ENCODE assay signal across 26 mouse cellular contexts in the genomic region with DNA sequence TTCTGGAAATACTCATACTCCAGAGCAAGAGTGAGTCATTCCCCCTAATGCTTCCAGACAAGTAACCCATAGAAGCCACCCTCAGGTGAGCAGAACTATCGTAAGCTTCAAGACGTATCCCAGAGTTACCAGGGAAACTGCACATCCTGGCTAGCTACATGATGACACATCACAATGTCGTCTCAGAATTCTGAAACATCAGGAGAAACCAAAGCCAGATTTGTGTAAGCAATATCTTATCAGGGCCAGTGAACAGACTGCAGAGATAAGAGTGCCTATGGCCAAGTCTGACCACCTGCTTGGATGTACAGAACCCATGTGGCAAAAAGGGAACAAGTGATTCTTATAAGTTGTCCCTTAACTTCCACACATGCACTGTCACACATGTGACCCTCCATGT.
DNase-seq lines count a peak whose midpoint lies in the region; ATAC-seq and TF ChIP-seq lines count a peak whose summit lies in the region.
"Had no signal": no experiment of that assay in that cellular context is flagged by ENCODE, and none has a peak within 500 bp of the region (broad histone marks: within the 10 kb centered on the region; RNA-seq: fewer than 3 reads in every experiment).

No protein-coding gene starts in this region.

- peaks cover 0 to 45% of the 10 kb centered on the region in 2 experiments; a peak in 3 of 4 replicates for H3K36me3 ChIP-seq in MEL (ENCODE audit: control insufficient read depth in 1 of 2, insufficient read depth in 2 of 2, low read length in 2 of 2)
- H3K36me3 ChIP-seq in intestine, embryonic 15.5 days, result no peaks in the 10 kb centered on the region
- H3K36me3 ChIP-seq: embryonic facial prominence, embryonic 13.5 days; embryonic facial prominence, embryonic 15.5 days; forebrain, embryonic 10.5 days; forebrain, embryonic 12.5 days; G1E had no signal

- H3K27me3 ChIP-seq in MEL (ENCODE audit: control insufficient read depth in 1 of 2, insufficient read depth in 2 of 2, low read length in 2 of 2), result no peaks in the 10 kb centered on the region
- no peaks in the 10 kb centered on the region for H3K27me3 ChIP-seq in intestine, embryonic 15.5 days (replicated peaks)
- H3K27me3 ChIP-seq: CH12.LX; embryonic facial prominence, embryonic 13.5 days; embryonic facial prominence, embryonic 15.5 days; forebrain, embryonic 12.5 days had no signal

- no peak overlapping the region for H3K4me2 ChIP-seq in intestine, embryonic 15.5 days (replicated peaks)
- H3K4me2 ChIP-seq: embryonic facial prominence, embryonic 13.5 days; embryonic facial prominence, embryonic 15.5 days; forebrain, embryonic 12.5 days had no signal

- no peaks in the 10 kb centered on the region for H3K9me3 ChIP-seq in MEL (replicated peaks; ENCODE audit: insufficient read depth, low read length)
- H3K9me3 ChIP-seq in intestine, embryonic 15.5 days, result no peaks in the 10 kb centered on the region
- H3K9me3 ChIP-seq: embryonic facial prominence, embryonic 13.5 days; embryonic facial prominence, embryonic 15.5 days; forebrain, embryonic 10.5 days; forebrain, embryonic 12.5 days had no signal

- TF ChIP-seq EP300 in MEL (IDR thresholded peaks at IDR 0.05; ENCODE audit: low read depth in 1 of 2, low read length in 2 of 2), result no peak

- no peak overlapping the region for H3K9ac ChIP-seq in MEL (ENCODE audit: control insufficient read depth, low read depth, low read length, poor library complexity, severe bottlenecking)
- no peak overlapping the region for H3K9ac ChIP-seq in intestine, embryonic 15.5 days
- H3K9ac ChIP-seq: embryonic facial prominence, embryonic 13.5 days; embryonic facial prominence, embryonic 15.5 days; forebrain, embryonic 12.5 days had no signal

- H3K4me1 ChIP-seq in MEL (ENCODE audit: control insufficient read depth in 1 of 2, insufficient read depth in 2 of 2, low read length in 2 of 2), result peaks cover 28 to 43% of the 10 kb centered on the region in 2 experiments
- 0 out of 2 replicates have a peak, but pooled peaks cover 3% of the 10 kb centered on the region for H3K4me1 ChIP-seq in intestine, embryonic 15.5 days (replicated peaks)
- H3K4me1 ChIP-seq: forebrain, embryonic 12.5 days had no signal

- peak; percentile 53 for DNase-seq in heart, adult 11 months
- no peak for DNase-seq in heart, postnatal 14 days
- no peak for DNase-seq in MEL (ENCODE audit: low read depth, low spot score)
- DNase-seq in lung, postnatal 36 days, result no peak
- DNase-seq: adrenal gland, adult 2 months; adrenal gland, postnatal 14 days; adrenal gland, postnatal 36 days; B cell, adult 2 months; cerebellum, adult 11 months; cerebellum, adult 18-20 months; cerebellum, adult 8-10 months; cerebellum, adult 9-11 months; cerebellum, postnatal 14 days; cerebellum, postnatal 36 days; embryo, embryonic 11 days had no signal

- TF ChIP-seq RAD21 in MEL (IDR thresholded peaks at IDR 0.05; ENCODE audit: low read depth, low read length), result no peak

- no peak overlapping the region for H3K4me3 ChIP-seq in MEL (ENCODE audit: control insufficient read depth in 1 of 2, insufficient read depth in 1 of 2, low read depth in 2 of 2, low read length in 2 of 2)
- no peak overlapping the region for H3K4me3 ChIP-seq in intestine, embryonic 15.5 days (replicated peaks)
- H3K4me3 ChIP-seq: embryonic facial prominence, embryonic 13.5 days; embryonic facial prominence, embryonic 15.5 days; erythroblast, embryonic 14.5 days; forebrain, embryonic 10.5 days; forebrain, embryonic 12.5 days had no signal

- TF ChIP-seq POLR2A in MEL (IDR thresholded peaks at IDR 0.05; ENCODE audit: control insufficient read depth in 1 of 2, insufficient read depth in 1 of 2, low read depth in 1 of 2, low read length in 2 of 2, poor library complexity in 1 of 2), result no peak

- H3K79me2 ChIP-seq in MEL (ENCODE audit: control insufficient read depth, insufficient read depth, low read length, poor library complexity), result peaks cover 1% of the 10 kb centered on the region; the same call in 1 of the 2 replicates

- no peak overlapping the region for H3K27ac ChIP-seq in MEL (ENCODE audit: control insufficient read depth, low read depth, low read length)
- no peak overlapping the region for H3K27ac ChIP-seq in intestine, embryonic 15.5 days
- H3K27ac ChIP-seq: embryonic facial prominence, embryonic 13.5 days; embryonic facial prominence, embryonic 15.5 days; forebrain, embryonic 10.5 days; forebrain, embryonic 12.5 days had no signal

- 70% methylated on average over 3 of the region's 3 CpGs for WGBS in intestine, embryonic 15.5 days

- intact Hi-C loops in heart, postnatal 14 days (cut with DNase I), result no loop called here

- ATAC-seq in intestine, embryonic 15.5 days, result no peak
- ATAC-seq: CD4-positive, CD25-positive, alpha-beta regulatory T cell, adult 4 months; forebrain, embryonic 14.5 days; forebrain, embryonic 16.5 days had no signal

- TF ChIP-seq CTCF in MEL (IDR thresholded peaks at IDR 0.05 in 2 of 3, conservative IDR thresholded peaks at IDR 0.05 in 1 of 3; ENCODE audit: control insufficient read depth in 1 of 3, insufficient read depth in 1 of 3, low read depth in 2 of 3, low read length in 3 of 3, poor library complexity in 1 of 3, severe bottlenecking in 1 of 3), result no peak

TF ChIP-seq in MEL, 35 proteins besides CTCF, POLR2A, EP300 and RAD21:
- no peak for TF ChIP-seq POLR2AphosphoS2 (IDR thresholded peaks at IDR 0.05; ENCODE audit: low read length)
- peak; percentile 48 for TF ChIP-seq GATA1 (IDR thresholded peaks at IDR 0.05; ENCODE audit: low read depth, low read length)
- TF ChIP-seq NRF1 (IDR thresholded peaks at IDR 0.05; ENCODE audit: insufficient read depth, low read depth, low read length, poor library complexity, severe bottlenecking), result no peak
- no peak for TF ChIP-seq USF1 (IDR thresholded peaks at IDR 0.05; ENCODE audit: low read depth, low read length)
- TF ChIP-seq MYC (IDR thresholded peaks at IDR 0.05; ENCODE audit: low read depth, low read length), result no peak
- TF ChIP-seq RCOR1 (IDR thresholded peaks at IDR 0.05; ENCODE audit: low read depth, low read length), result peak; percentile 66
- no peak for TF ChIP-seq UBTF (IDR thresholded peaks at IDR 0.05; ENCODE audit: borderline replicate concordance, insufficient read depth, low read depth, low read length)
- no peak for TF ChIP-seq E2F4 (IDR thresholded peaks at IDR 0.05; ENCODE audit: borderline replicate concordance, low read depth, low read length)
